Mouse (Mus musculus) limb, embryonic 14.5 days (tissue): Measurements from ENCODE around the gene Anxa6. TPM values are rescaled to one million over a fixed set of nuclear protein-coding genes. Genes with fewer than 3 reads are reported as not detected.
"Not testable (repeated sequence)": the region's sequence is repeated elsewhere in the genome, so short reads cannot be mapped to it uniquely, and the experiment has no call there.

ENCODE experiments used
- ATAC-seq: fragments of 200-750 bp; cut with Nextera tagmentation; 2 replicates; pipeline ENCODE4 v1.8.0; 2017; ENCODE audit warnings: low read depth, moderate number of reproducible peaks, moderate TSS enrichment; ENCODE audit not compliant: low FRiP score
- DNase-seq: peaks from one replicate; pipeline ENCODE4 v3.0.0-alpha.2; 2015; ENCODE audit warnings: low spot score
- H3K27ac ChIP-seq: fragments of 300-500 bp; sonication (generic); replicated peaks from 2 replicates; pipeline ENCODE4 v1.5.1; 2014; ENCODE audit warnings: low read depth, mild to moderate bottlenecking, low read length, moderate library complexity, mixed read lengths
- H3K27me3 ChIP-seq: fragments of 300-500 bp; sonication (generic); 2 replicates; pipeline ENCODE4 v1.6.1; 2014; ENCODE audit warnings: low read length, mixed read lengths; ENCODE audit not compliant: control insufficient read depth, insufficient read depth
- H3K36me3 ChIP-seq: fragments of 300-500 bp; sonication (generic); 2 replicates; pipeline ENCODE4 v1.6.1; 2014; ENCODE audit warnings: mild to moderate bottlenecking, low read length, moderate library complexity, mixed read lengths; ENCODE audit not compliant: control insufficient read depth, insufficient read depth
- H3K4me1 ChIP-seq: fragments of 300-500 bp; sonication (generic); 2 replicates; pipeline ENCODE4 v1.6.1; 2014; ENCODE audit warnings: antibody characterized with exemption, low read length, mixed read lengths; ENCODE audit not compliant: control insufficient read depth, insufficient read depth
- H3K4me2 ChIP-seq: fragments of 300-500 bp; sonication (generic); replicated peaks from 2 replicates; pipeline ENCODE4 v1.6.1; 2014; ENCODE audit warnings: low read depth, mild to moderate bottlenecking, low read length, moderate library complexity; ENCODE audit not compliant: severe bottlenecking
- H3K4me3 ChIP-seq: fragments of 300-500 bp; sonication (generic); replicated peaks from 2 replicates; pipeline ENCODE4 v1.5.1; 2014; ENCODE audit warnings: low read length
- H3K9ac ChIP-seq: fragments of 300-500 bp; sonication (generic); 2 replicates; pipeline ENCODE4 v1.6.1; 2014; ENCODE audit warnings: mild to moderate bottlenecking, low read depth, low read length, moderate library complexity; ENCODE audit not compliant: severe bottlenecking
- H3K9me3 ChIP-seq: fragments of 300-500 bp; sonication (generic); 2 replicates; pipeline ENCODE4 v1.6.1; 2016; ENCODE audit warnings: low read length; ENCODE audit not compliant: control insufficient read depth
- POLR2A ChIP-seq: fragments of 200-500 bp; IDR thresholded peaks from 2 replicates; pipeline ENCODE4 v1.8.0; 2012; ENCODE audit warnings: inconsistent platforms, mild to moderate bottlenecking, moderate library complexity, borderline replicate concordance; ENCODE audit not compliant: insufficient read depth, insufficient read length; ENCODE audit errors: extremely low read depth
- WGBS: fragments of 180-500 bp; shearing (Covaris S2); extraction: QIAGEN DNeasy Blood & Tissue Kit; methylation state at CpG from one replicate; pipeline ENCODE4 v1.1.7; 2014; 5-methylcytosine and 5-hydroxymethylcytosine counted together
- polyA plus RNA-seq, 2 experiments: library from polyadenylated mRNA; depleted of rRNA in 1 of 2; stranded (reverse) in 1 of 2; unstranded in 1 of 2; fragments of >200 nt; fragmentation: Nextera tagmentation in 1 of 2; extraction: Ambion mirVana in 1 of 2; gene quantifications; 2 replicates each; pipeline versions ENCODE4 v1.2.1 to v1.2.3; 2012 to 2014

The Anxa6 gene
- polyA plus RNA-seq, 2 experiments, result 281 to 390 TPM

- ATAC-seq, result no peak
- no peaks in the 10 kb centered on the region for H3K27me3 ChIP-seq
- no peak overlapping the region for H3K4me3 ChIP-seq
- TF ChIP-seq POLR2A, result no peak
- no peaks in the 10 kb centered on the region for H3K9me3 ChIP-seq
- peaks cover 7% of the 10 kb centered on the region; the same call in 1 of the 2 replicates for H3K4me1 ChIP-seq
- no peak overlapping the region for H3K4me2 ChIP-seq
- no peaks in the 10 kb centered on the region for H3K36me3 ChIP-seq
- WGBS, result 62% methylated on average over 7 of the region's 7 CpGs
- H3K9ac ChIP-seq, result no peak overlapping the region
- DNase-seq, result no peak
- no peak overlapping the region for H3K27ac ChIP-seq
Observed at GRCm38 (mm10) chr11:54956912-54957311, 76.3 kb downstream of the Anxa6 start.

DNA sequence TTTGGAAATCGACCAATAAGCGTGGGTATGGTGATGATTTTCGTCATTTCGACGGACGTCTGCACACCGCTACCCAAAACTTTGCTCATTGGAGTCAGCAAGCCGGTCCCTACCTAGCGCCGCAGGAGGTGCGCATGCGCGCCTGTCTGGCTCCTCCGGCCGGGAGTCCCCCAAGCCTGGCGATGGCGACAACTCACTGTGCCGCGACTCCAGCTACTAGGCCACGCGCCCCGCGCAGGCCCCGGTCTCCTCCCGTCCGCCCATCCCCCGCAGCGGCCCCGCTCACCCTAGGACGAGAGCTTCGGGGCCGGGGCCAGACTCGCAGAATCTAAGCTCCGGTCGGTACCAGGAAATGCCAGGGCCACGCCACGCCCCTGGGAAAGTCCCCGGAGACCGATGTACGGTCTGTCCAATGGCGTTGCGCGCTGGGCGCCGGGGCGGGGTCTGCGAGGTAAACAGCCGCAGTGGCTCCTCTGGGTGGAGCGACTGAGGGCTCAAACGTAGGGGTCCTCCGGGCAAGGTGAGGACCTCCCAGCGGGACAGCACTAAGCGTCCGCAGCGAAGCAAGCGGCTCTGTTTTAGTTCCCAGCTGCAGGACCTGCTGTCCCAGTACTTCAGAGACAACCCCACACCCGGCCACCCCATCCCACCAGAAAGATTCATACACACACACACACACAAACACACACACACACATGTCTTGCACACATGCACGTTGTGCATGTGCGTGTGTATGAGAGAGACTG is 77.3 kb downstream of the Anxa6 start:
- ATAC-seq (peak; percentile 98), DNase-seq (peak; percentile 96)
- Histone ChIP-seq H3K9me3 (no peaks in the 10 kb centered on the region), H3K27ac (peak overlapping the region; percentile 80), H3K36me3 (peaks cover 1% of the 10 kb centered on the region; the same call in 1 of the 2 replicates), H3K4me2 (peak overlapping the region; percentile 61), H3K27me3 (no peaks in the 10 kb centered on the region), H3K4me3 (peak overlapping the region; percentile 69), H3K4me1 (peaks cover 7% of the 10 kb centered on the region; the same call in 1 of the 2 replicates), H3K9ac (peak overlapping the region; percentile 69)
- WGBS, result under 1% methylated on average over 59 of the region's 59 CpGs
- peak; percentile 35; the same call in 1 of the 2 replicates for TF ChIP-seq POLR2A

- not testable (repeated sequence) for DNase-seq, ATAC-seq, H3K36me3 ChIP-seq, H3K4me1 ChIP-seq, H3K9me3 ChIP-seq, H3K27me3 ChIP-seq
- H3K9ac ChIP-seq, result peak overlapping the region; percentile 69
- H3K4me3 ChIP-seq, result peak overlapping the region; percentile 69
- peak overlapping the region; percentile 80; the same call in 1 of the 2 replicates for H3K27ac ChIP-seq
- peak overlapping the region; percentile 61 for H3K4me2 ChIP-seq
- WGBS, result 42% methylated on average over 10 of the region's 10 CpGs
Observed at GRCm38 (mm10) chr11:54955400-54955734, 77.9 kb downstream of the Anxa6 start.

DNA sequence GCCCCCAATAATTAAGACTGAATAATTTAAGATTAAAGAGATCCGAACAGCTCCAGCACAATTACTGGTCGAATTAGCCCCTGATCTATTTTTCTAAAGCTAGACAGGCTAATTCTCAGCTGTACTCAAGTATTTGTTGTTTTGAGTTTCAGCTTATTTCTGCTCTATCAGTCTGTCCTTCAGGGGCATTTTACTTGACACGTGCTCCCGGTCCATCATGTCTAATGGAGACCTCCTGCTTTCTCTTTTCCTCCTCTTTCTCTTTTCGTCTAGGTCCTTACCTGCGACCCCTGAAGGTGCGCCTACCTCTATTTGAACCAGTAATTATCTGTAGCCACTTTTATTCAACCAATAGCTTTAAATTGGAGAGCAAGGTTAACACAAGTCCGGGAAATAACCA is 78.5 kb downstream of the Anxa6 start:
- Histone ChIP-seq H3K9ac (no peak overlapping the region), H3K27me3 (no peaks in the 10 kb centered on the region), H3K4me1 (peaks cover 7% of the 10 kb centered on the region; the same call in 1 of the 2 replicates), H3K4me3 (no peak overlapping the region; the same call in 1 of the 2 replicates), H3K36me3 (peaks cover 4% of the 10 kb centered on the region; the same call in 1 of the 2 replicates), H3K27ac (no peak overlapping the region), H3K9me3 (no peaks in the 10 kb centered on the region), H3K4me2 (peak overlapping the region; percentile 0; the same call in 1 of the 2 replicates)
- TF ChIP-seq POLR2A, result no peak
- DNase-seq (no peak), ATAC-seq (no peak)
- 85% methylated on average over 8 of the region's 8 CpGs for WGBS

DNA sequence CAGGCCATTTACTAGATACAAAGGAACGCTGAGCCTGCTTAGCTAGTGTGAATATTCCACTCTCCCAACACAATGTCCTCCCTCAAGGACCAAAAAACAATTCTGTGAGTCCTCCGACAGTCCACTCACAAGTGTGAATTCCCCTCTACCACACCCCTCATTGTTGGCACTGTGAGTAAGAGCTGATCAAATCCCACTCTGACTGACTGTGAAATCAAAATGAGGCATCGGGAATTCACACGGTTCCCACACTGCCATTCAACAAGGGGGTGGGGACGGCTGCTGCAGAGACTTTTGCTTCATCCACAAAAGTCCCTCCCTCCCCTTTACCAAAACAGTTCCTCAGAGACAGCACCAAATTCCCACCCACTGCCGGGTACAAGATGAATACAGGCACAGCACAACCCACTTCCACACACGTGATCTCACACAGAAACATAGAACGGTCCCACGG is 79.2 kb downstream of the Anxa6 start:
- Histone ChIP-seq H3K9ac (no peak overlapping the region; the same call in 1 of the 2 replicates), H3K27me3 (no peaks in the 10 kb centered on the region), H3K4me1 (peaks cover 7% of the 10 kb centered on the region; the same call in 1 of the 2 replicates), H3K36me3 (peaks cover 4% of the 10 kb centered on the region; the same call in 1 of the 2 replicates), H3K4me2 (0 out of 2 replicates have a peak overlapping the region, but pooled peaks have one; percentile 0), H3K4me3 (no peak overlapping the region), H3K9me3 (no peaks in the 10 kb centered on the region), H3K27ac (no peak overlapping the region)
- TF ChIP-seq POLR2A, result no peak
- WGBS, result 41% methylated on average over 9 of the region's 9 CpGs
- ATAC-seq (no peak), DNase-seq (no peak)
